Mouse (Mus musculus): ENCODE measurements around the gene Ptcra.

Gene Ptcra

DNA sequence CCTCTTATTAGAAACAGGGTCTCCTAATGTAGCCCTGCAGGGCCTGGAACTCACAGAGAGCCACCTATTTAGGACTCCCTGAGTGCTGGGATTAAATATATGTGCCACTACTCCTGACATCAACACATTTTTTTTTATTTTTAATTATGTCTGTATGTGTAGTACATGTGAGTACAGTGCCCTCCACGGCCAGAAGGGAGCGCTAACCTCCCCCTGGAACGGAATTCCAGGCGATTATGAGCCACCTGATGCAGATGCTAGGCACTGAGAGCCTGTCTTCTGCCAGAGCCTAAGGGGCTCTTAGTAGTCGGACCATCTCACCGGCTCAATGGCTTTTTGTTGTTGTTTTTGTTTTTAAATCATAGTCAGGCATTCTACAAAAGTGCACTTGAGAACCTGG, 35.5 kb downstream of the Ptcra start:
- no peaks in the 10 kb centered on the region for H3K9me3 ChIP-seq (ENCODE audit: low read length)
- peaks cover 43% of the 10 kb centered on the region for H3K4me1 ChIP-seq (replicated peaks; ENCODE audit: low read depth, low read length)
- peaks cover 12% of the 10 kb centered on the region for H3K36me3 ChIP-seq (ENCODE audit: insufficient read depth, low read length)
- no peak overlapping the region for H3K4me3 ChIP-seq (replicated peaks; ENCODE audit: low read length)
- peaks cover 21% of the 10 kb centered on the region for H3K27me3 ChIP-seq (ENCODE audit: insufficient read depth, low read length)
- TF ChIP-seq CTCF (conservative IDR thresholded peaks at IDR 0.05; ENCODE audit: low read length) = peak; percentile 81
- no peak for TF ChIP-seq POU5F1 (IDR thresholded peaks at IDR 0.05; ENCODE audit: borderline replicate concordance, low read length)
- no peak for TF ChIP-seq NANOG (IDR thresholded peaks at IDR 0.05; ENCODE audit: borderline replicate concordance, low read length)

DNA sequence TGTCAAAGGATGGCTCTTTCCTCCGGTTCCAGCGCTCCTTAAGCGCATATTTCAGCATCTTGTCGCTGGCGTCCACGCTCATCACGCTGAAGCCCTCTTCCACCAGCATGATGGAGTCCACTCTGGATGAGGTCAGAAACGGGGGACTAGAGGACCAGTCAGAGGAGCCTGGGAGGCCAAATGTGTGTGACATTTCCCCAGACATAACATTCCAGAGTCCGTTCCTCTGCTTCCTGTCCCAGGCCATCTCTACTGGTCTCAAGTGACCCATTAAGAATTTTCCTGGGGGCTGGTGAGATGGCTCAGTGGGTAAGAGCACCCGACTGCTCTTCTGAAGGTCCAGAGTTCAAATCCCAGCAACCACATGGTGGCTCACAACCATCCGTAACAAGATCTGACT, 36.2 kb downstream of the Ptcra start:
- H3K9me3 ChIP-seq (ENCODE audit: low read length) = no peaks in the 10 kb centered on the region
- H3K36me3 ChIP-seq (ENCODE audit: insufficient read depth, low read length) = peaks cover 17% of the 10 kb centered on the region
- no peak overlapping the region for H3K4me3 ChIP-seq (replicated peaks; ENCODE audit: low read length)
- H3K4me1 ChIP-seq (replicated peaks; ENCODE audit: low read depth, low read length) = peaks cover 43% of the 10 kb centered on the region
- TF ChIP-seq CTCF (conservative IDR thresholded peaks at IDR 0.05; ENCODE audit: low read length) (no peak), NANOG (IDR thresholded peaks at IDR 0.05; ENCODE audit: borderline replicate concordance, low read length) (no peak), POU5F1 (IDR thresholded peaks at IDR 0.05; ENCODE audit: borderline replicate concordance, low read length) (no peak)
- H3K27me3 ChIP-seq (ENCODE audit: insufficient read depth, low read length) = peaks cover 21% of the 10 kb centered on the region

DNA sequence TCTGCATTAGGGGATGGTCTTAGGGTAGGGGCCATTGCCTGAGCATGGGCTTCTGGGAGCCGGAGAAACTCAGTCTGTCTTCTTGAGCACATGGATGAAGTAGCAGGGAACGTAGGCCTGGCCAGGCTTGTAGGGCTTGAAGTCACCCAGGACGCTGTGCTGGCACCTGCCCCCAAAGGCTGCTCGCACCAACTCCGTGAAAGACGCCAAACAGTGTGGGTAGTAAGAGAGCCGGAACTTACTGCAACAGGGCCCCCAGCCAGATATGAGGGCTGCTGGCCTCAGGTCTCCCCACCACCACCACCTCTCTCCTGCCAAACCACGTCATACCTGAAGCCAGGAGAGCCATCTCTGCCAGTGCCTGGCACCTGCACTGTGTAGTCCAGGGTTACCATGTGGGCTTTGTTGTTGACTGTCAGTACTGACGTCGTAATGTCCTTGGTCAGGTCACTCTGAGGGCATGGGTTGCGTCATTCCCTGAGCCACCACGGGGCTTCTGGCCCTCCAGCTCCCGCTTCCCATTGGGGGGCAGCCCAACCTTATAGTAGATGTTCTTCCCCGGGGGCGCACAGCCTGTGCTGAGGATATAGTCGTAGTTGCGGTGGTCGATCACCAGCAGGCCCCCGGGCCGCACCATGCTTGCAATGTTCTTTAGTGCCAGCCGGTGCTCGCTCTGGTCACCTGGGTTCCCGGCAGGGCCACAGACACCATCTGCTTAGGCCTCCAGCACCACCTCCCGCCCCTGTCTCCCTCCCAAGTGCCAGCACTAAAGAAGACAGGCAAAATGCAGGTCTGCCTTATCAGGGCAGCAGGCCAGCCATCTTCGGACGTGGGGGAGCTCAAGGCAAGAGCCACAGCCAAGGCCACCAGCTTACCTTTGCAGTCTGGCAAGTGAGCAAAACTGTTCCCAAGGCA, 37.5 kb downstream of the Ptcra start:
- peaks cover 30% of the 10 kb centered on the region for H3K36me3 ChIP-seq (ENCODE audit: insufficient read depth, low read length)
- H3K4me1 ChIP-seq (replicated peaks; ENCODE audit: low read depth, low read length) = peaks cover 43% of the 10 kb centered on the region
- H3K9me3 ChIP-seq (ENCODE audit: low read length) = no peaks in the 10 kb centered on the region
- no peak for TF ChIP-seq CTCF (conservative IDR thresholded peaks at IDR 0.05; ENCODE audit: low read length)
- TF ChIP-seq NANOG (IDR thresholded peaks at IDR 0.05; ENCODE audit: borderline replicate concordance, low read length) = no peak
- TF ChIP-seq POU5F1 (IDR thresholded peaks at IDR 0.05; ENCODE audit: borderline replicate concordance, low read length) = no peak
- peaks cover 21% of the 10 kb centered on the region for H3K27me3 ChIP-seq (ENCODE audit: insufficient read depth, low read length)
- no peak overlapping the region for H3K4me3 ChIP-seq (replicated peaks; ENCODE audit: low read length)

DNA sequence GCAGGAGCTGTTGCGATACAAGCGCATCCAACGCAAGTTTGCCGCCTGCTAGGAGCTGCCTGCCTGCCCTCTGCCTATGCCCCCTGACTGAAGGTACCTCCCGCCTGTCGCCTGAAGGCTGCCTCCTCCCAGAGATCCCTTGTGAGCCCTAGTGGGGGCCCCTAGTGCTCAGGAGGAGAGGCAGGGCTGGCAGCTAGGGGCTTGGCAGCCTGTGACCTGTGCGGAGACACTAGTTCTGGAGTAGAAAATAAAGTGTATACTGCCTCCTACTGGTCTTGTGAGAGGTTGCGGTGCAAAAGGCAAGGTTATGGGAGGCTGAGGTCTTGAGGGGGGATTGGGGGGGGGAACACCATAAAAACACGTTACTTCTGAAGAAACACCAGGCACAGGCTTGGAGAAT, 38.2 kb downstream of the Ptcra start:
- H3K4me1 ChIP-seq (replicated peaks; ENCODE audit: low read depth, low read length) = peaks cover 49% of the 10 kb centered on the region
- peaks cover 18% of the 10 kb centered on the region for H3K27me3 ChIP-seq (ENCODE audit: insufficient read depth, low read length)
- peaks cover 32% of the 10 kb centered on the region for H3K36me3 ChIP-seq (ENCODE audit: insufficient read depth, low read length)
- no peaks in the 10 kb centered on the region for H3K9me3 ChIP-seq (ENCODE audit: low read length)
- H3K4me3 ChIP-seq (replicated peaks; ENCODE audit: low read length) = peak overlapping the region; percentile 46
- no peak for TF ChIP-seq NANOG (IDR thresholded peaks at IDR 0.05; ENCODE audit: borderline replicate concordance, low read length)
- peak; percentile 62 for TF ChIP-seq CTCF (conservative IDR thresholded peaks at IDR 0.05; ENCODE audit: low read length)

DNA sequence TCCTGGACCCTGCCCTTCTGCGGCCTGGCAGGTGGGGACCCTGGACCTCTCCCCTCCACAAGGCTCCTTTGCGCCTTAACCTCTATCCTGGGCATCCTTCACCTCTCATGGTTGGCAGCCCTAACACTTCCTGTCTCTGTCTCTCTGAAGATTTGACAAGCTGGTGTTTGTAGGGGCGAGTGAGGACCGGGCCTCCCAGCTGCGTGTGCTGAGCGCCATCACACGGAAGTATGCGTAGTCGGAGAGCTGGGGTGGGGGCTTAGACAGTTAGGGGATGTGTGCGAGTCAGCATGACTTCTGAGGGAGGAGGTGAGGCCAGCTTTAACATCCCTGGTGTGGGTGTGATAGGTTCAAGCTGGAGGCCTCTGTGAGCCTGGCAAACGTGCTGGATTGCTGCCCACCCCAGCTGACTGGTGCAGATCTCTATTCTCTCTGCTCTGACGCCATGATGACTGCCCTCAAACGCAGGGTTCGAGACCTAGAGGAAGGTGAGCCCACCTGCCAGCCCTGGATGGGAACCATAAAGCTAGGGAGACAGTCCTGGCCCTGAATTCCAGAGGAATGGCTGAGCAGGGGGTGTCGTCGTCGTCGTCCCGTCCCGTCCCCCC, 38.9 kb downstream of the Ptcra start:
- peaks cover 32% of the 10 kb centered on the region for H3K36me3 ChIP-seq (ENCODE audit: insufficient read depth, low read length)
- H3K9me3 ChIP-seq (ENCODE audit: low read length) = no peaks in the 10 kb centered on the region
- no peak for TF ChIP-seq CTCF (conservative IDR thresholded peaks at IDR 0.05; ENCODE audit: low read length)
- no peak for TF ChIP-seq NANOG (IDR thresholded peaks at IDR 0.05; ENCODE audit: borderline replicate concordance, low read length)
- no peak for TF ChIP-seq POU5F1 (IDR thresholded peaks at IDR 0.05; ENCODE audit: borderline replicate concordance, low read length)
- peaks cover 13% of the 10 kb centered on the region for H3K27me3 ChIP-seq (ENCODE audit: insufficient read depth, low read length)
- H3K4me3 ChIP-seq (replicated peaks; ENCODE audit: low read length) = no peak overlapping the region
- peaks cover 49% of the 10 kb centered on the region for H3K4me1 ChIP-seq (replicated peaks; ENCODE audit: low read depth, low read length)

DNA sequence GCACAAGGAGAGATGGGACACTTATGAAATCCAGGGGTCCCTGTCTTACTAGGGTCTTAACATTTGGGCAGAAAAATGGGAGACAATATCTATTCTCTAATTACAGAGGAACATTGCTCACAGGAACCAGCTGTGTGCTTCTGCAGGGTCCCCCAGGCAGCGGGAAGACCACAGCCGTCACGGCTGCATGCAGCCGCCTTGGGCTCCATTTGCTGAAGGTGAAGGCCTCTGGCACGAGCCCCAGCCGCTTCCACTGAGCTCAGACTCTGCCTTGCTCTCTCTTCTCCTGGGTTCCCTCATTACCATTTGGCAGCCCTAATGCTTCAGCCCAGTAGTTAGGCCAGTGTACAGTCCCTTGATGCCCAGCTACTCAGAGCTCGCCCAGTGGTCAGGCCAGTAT, 42.4 kb downstream of the Ptcra start:
- H3K36me3 ChIP-seq (ENCODE audit: insufficient read depth, low read length) = peaks cover 42% of the 10 kb centered on the region
- TF ChIP-seq NANOG (IDR thresholded peaks at IDR 0.05; ENCODE audit: borderline replicate concordance, low read length) = no peak
- TF ChIP-seq CTCF (conservative IDR thresholded peaks at IDR 0.05; ENCODE audit: low read length) = no peak
- no peak for TF ChIP-seq POU5F1 (IDR thresholded peaks at IDR 0.05; ENCODE audit: borderline replicate concordance, low read length)

DNA sequence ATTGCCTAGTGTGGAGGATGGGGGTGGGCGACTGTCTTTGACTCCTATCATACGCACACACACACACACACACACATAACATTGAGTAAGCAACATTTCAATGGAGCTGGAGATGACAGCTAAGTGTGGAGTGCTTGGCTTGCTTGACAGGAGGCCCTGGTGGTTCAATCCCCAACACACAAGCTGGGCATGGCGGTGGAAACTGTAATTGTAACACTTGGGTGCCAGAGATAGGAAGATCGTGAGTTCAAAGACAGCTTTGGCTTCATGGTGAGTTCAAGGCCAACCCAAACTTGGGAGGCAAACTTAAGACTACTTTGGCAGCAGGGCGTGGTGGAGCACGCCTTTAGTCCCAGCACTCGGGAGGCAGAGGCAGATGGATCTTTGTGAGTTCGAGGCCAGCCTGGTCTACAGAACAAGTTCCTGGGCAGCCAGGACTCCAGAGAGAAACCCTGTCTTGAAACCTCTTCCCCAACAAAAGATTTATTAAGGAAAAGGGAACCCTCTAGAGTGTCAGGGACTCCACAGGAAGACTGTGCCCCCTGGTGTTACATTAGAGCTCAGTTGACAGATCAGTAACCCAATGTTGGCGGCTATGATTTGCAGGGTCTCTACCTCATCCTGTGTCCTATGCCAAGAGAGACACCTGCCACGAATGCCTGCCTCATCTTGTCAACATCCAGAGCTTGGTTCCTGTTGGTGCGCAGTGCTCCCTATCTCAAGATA, 48.6 kb downstream of the Ptcra start:
- Histone ChIP-seq H3K36me3 (ENCODE audit: insufficient read depth, low read length) (peaks cover 38% of the 10 kb centered on the region), H3K4me3 (replicated peaks; ENCODE audit: low read length) (no peak overlapping the region), H3K27me3 (ENCODE audit: insufficient read depth, low read length) (no peaks in the 10 kb centered on the region), H3K4me1 (replicated peaks; ENCODE audit: low read depth, low read length) (peaks cover 39% of the 10 kb centered on the region), H3K9me3 (ENCODE audit: low read length) (no peaks in the 10 kb centered on the region)
- TF ChIP-seq CTCF (conservative IDR thresholded peaks at IDR 0.05; ENCODE audit: low read length) = peak; percentile 61
- TF ChIP-seq POU5F1 (IDR thresholded peaks at IDR 0.05; ENCODE audit: borderline replicate concordance, low read length) = no peak

More for the DNA sequence above, 42.4 kb downstream of the Ptcra start:
- H3K4me3 ChIP-seq (replicated peaks; ENCODE audit: low read length) = no peak overlapping the region
- H3K9me3 ChIP-seq (ENCODE audit: low read length) = no peaks in the 10 kb centered on the region
- H3K4me1 ChIP-seq (replicated peaks; ENCODE audit: low read depth, low read length) = peaks cover 31% of the 10 kb centered on the region
- H3K27me3 ChIP-seq (ENCODE audit: insufficient read depth, low read length) = no peaks in the 10 kb centered on the region

DNA sequence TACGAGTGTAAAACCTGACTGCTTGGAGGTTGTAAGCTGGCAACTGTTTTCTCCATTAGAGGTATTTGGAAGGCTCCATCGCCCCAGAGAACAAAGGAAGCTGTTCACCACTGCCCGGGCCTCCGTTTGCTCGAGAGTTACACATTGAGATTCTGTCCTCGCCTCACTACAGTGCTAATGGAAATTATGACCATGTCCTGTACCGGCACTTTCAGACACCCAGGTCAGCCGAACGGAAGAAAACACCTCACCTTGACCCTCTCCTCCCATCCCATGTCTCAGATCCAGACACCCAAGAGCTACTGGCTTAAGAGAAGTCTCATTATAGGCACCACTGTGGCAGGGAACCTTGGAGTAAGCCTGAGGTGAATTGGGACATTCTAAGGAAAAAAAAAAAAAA, 49.7 kb downstream of the Ptcra start:
- peaks cover 37% of the 10 kb centered on the region for H3K4me1 ChIP-seq (replicated peaks; ENCODE audit: low read depth, low read length)
- TF ChIP-seq POU5F1 (IDR thresholded peaks at IDR 0.05; ENCODE audit: borderline replicate concordance, low read length) = no peak
- no peak for TF ChIP-seq CTCF (conservative IDR thresholded peaks at IDR 0.05; ENCODE audit: low read length)
- no peak for TF ChIP-seq NANOG (IDR thresholded peaks at IDR 0.05; ENCODE audit: borderline replicate concordance, low read length)
- no peak overlapping the region for H3K4me3 ChIP-seq (replicated peaks; ENCODE audit: low read length)
- H3K36me3 ChIP-seq (ENCODE audit: insufficient read depth, low read length) = peaks cover 38% of the 10 kb centered on the region
- H3K27me3 ChIP-seq (ENCODE audit: insufficient read depth, low read length) = no peaks in the 10 kb centered on the region
- H3K9me3 ChIP-seq (ENCODE audit: low read length) = no peaks in the 10 kb centered on the region
